Mouse (Mus musculus) olfactory bulb, adult 2 months (tissue): Measurements from ENCODE around the gene Itpa. TPM values are rescaled to one million over a fixed set of nuclear protein-coding genes. Genes with fewer than 3 reads are reported as not detected.
A peak's percentile ranks its signal among the peaks of the same experiment; 100 is the strongest.

Experiments used
- H3K27ac ChIP-seq: fragments of 200-500 bp; 2 replicates; pipeline ENCODE4 v1.5.1; 2012; ENCODE audit warnings: low read depth, low read length; ENCODE audit not compliant: insufficient read depth
- H3K4me1 ChIP-seq: fragments of 200-500 bp; 2 replicates; pipeline ENCODE4 v1.6.1; 2012; ENCODE audit warnings: low read length; ENCODE audit not compliant: control insufficient read depth, insufficient read depth
- H3K4me3 ChIP-seq: fragments of 200-500 bp; 2 replicates; pipeline ENCODE4 v1.5.1; 2012; ENCODE audit warnings: mild to moderate bottlenecking, low read depth, low read length, moderate library complexity; ENCODE audit not compliant: insufficient read depth
- CTCF ChIP-seq: fragments of 200-500 bp; IDR thresholded peaks from 2 replicates; pipeline ENCODE4 v1.5.1; 2012; ENCODE audit warnings: low read depth, mild to moderate bottlenecking, low read length, moderate library complexity; ENCODE audit not compliant: insufficient read depth
- POLR2A ChIP-seq: fragments of 200-500 bp; IDR thresholded peaks from 2 replicates; pipeline ENCODE4 v1.6.1; 2012; ENCODE audit warnings: mild to moderate bottlenecking, low read depth, low read length, moderate library complexity; ENCODE audit not compliant: insufficient read depth
- WGBS: fragments of 180-500 bp; shearing (Covaris S2); methylation state at CpG from one replicate; pipeline ENCODE4 v1.1.7; 2018; 5-methylcytosine and 5-hydroxymethylcytosine counted together
- polyA plus RNA-seq: library from polyadenylated mRNA; stranded (reverse); fragments of >200 nt; gene quantifications from 2 replicates; pipeline ENCODE4 v1.2.4, GENCODE M21; 2012; ENCODE audit warnings: low replicate concordance; ENCODE audit not compliant: missing spikeins, insufficient read depth, insufficient read length

Itpa gene
- polyA plus RNA-seq: not detected in 2 replicates

- under 1% methylated on average over 31 of the region's 31 CpGs for WGBS
- H3K4me3 ChIP-seq: peak within 1 kb of the TSS; percentile 79
- TF ChIP-seq POLR2A (peak; percentile 57), CTCF (peak; percentile 45)
- peak within 1 kb of the TSS; percentile 34 for H3K27ac ChIP-seq
- H3K4me1 ChIP-seq: peaks cover 13% of the 10 kb centered on the region
Measured at GRCm38 (mm10) chr2:130667559-130667958, at the start of gene Itpa. TSS of gene Itpa (plus strand) at chr2:130667610.

GRCm38 (mm10) chr2:130618972-130619371, 48.4 kb upstream of the Itpa start:
- Histone ChIP-seq H3K27ac (no peak overlapping the region), H3K4me3 (no peak overlapping the region), H3K4me1 (no peaks in the 10 kb centered on the region)
- TF ChIP-seq POLR2A: no peak
- TF ChIP-seq CTCF: no peak
- WGBS: 68% methylated on average over 7 of the region's 7 CpGs

GRCm38 (mm10) chr2:130628424-130628823, 39.0 kb upstream of the Itpa start:
- Histone ChIP-seq H3K27ac (no peak overlapping the region), H3K4me3 (no peak overlapping the region), H3K4me1 (peaks cover 2% of the 10 kb centered on the region; the same call in 1 of the 2 replicates)
- 69% methylated on average over 3 of the region's 3 CpGs for WGBS
- no peak for TF ChIP-seq CTCF
- TF ChIP-seq POLR2A: no peak

GRCm38 (mm10) chr2:130629080-130629838, 38.2 kb upstream of the Itpa start:
- no peak for TF ChIP-seq POLR2A
- TF ChIP-seq CTCF: no peak
- WGBS: 3% methylated on average over 37 of the region's 37 CpGs
- peak overlapping the region; percentile 63 for H3K4me3 ChIP-seq
- peaks cover 8% of the 10 kb centered on the region for H3K4me1 ChIP-seq
- peak overlapping the region; percentile 37; the same call in 1 of the 2 replicates for H3K27ac ChIP-seq

- no peak for TF ChIP-seq CTCF
- peak; percentile 46; the same call in 1 of the 2 replicates for TF ChIP-seq POLR2A
- WGBS: under 1% methylated on average over 24 of the region's 25 CpGs
Measured at GRCm38 (mm10) chr2:130629839-130630203, 37.6 kb upstream of the Itpa start, which contains the start of the genes Fastkd5 and Ubox5. TSS of gene Fastkd5 (minus strand) at chr2:130630027. TSS of gene Ubox5 (minus strand) at chr2:130630038.

DNA sequence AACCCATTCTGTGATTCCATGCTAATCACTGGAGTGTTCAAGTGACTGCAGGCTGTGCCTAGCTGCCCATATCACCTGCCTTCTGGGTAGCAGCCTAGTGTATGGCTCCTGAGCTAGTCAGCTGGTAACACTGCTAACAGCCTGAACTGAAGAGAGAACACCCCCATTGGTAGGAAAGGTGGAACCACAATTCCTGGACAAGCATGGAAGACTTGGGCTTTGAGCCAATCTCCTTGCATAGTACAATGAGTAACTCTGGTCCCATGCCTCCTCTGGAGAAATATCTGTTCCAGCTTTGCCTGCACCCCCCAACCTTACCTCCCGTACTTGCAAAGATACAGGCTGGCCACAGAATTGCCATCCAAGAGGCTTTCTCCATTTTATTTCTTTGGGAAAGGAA, 35.0 kb upstream of the Itpa start:
- peaks cover 28% of the 10 kb centered on the region for H3K4me1 ChIP-seq
- 24% methylated on average over 1 of the region's 1 CpGs for WGBS

More at GRCm38 (mm10) chr2:130629839-130630203, 37.6 kb upstream of the Itpa start, which contains the start of the genes Fastkd5 and Ubox5:
- Histone ChIP-seq H3K4me1 (peaks cover 14% of the 10 kb centered on the region), H3K4me3 (peak within 1 kb of the TSS; percentile 63), H3K27ac (peak within 1 kb of the TSS; percentile 37; the same call in 1 of the 2 replicates)

GRCm38 (mm10) chr2:130632887-130633675, 34.3 kb upstream of the Itpa start:
- Histone ChIP-seq H3K27ac (no peak overlapping the region), H3K4me1 (peaks cover 31% of the 10 kb centered on the region), H3K4me3 (no peak overlapping the region)
- 38% methylated on average over 5 of the region's 5 CpGs for WGBS
- TF ChIP-seq POLR2A (no peak), CTCF (no peak)

More for the DNA sequence above, 35.0 kb upstream of the Itpa start:
- no peak overlapping the region for H3K4me3 ChIP-seq
- no peak for TF ChIP-seq POLR2A
- TF ChIP-seq CTCF: no peak
- H3K27ac ChIP-seq: no peak overlapping the region

DNA sequence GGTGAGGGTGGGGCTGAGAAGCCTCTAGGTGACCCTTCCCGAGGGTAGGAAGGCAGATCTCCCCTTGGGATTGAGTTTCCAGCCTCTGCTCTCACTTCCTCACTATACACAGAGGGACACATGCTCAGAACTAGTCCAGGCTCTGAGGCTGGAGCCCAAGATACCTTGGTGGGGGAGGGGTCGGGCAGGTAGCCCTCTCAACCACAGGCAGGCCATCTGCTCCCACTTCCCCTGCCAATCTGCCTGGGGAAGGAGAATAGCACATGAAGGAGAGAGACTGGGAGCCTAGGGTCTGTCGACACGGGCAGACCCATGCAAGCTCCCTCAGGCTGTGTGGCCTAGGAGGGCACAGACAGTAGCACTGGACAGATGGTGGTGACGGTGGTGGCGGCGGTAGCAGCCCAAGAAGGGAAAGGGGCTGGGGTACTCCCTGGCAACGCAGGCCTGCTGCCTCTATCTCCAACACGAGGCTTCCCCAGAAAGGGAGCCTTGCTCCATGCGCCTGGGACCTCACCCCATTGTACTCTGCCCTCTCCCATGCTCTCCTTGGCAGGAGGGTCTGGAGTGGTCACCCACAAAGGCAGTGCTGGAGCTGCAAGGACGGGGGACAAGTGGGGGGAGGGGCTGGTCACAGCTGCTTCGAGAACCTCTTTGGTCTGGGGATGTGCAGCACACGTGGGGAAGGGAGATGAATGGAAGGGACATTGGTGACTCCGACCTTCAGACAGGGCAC, 33.2 kb upstream of the Itpa start:
- Histone ChIP-seq H3K4me1 (peaks cover 30% of the 10 kb centered on the region), H3K4me3 (peak overlapping the region; percentile 45; the same call in 1 of the 2 replicates), H3K27ac (no peak overlapping the region)
- WGBS: 48% methylated on average over 14 of the region's 14 CpGs
- no peak for TF ChIP-seq CTCF
- TF ChIP-seq POLR2A: no peak
